Mouse (Mus musculus) forelimb bud, embryonic 11.5 days (tissue): ENCODE results near the gene Sept1.

ENCODE experiments used
- DNase-seq: peaks from one replicate; pipeline ENCODE4 v3.0.0-alpha.2; 2012; ENCODE audit warnings: low read depth, low spot score

Gene Sept1

DNA sequence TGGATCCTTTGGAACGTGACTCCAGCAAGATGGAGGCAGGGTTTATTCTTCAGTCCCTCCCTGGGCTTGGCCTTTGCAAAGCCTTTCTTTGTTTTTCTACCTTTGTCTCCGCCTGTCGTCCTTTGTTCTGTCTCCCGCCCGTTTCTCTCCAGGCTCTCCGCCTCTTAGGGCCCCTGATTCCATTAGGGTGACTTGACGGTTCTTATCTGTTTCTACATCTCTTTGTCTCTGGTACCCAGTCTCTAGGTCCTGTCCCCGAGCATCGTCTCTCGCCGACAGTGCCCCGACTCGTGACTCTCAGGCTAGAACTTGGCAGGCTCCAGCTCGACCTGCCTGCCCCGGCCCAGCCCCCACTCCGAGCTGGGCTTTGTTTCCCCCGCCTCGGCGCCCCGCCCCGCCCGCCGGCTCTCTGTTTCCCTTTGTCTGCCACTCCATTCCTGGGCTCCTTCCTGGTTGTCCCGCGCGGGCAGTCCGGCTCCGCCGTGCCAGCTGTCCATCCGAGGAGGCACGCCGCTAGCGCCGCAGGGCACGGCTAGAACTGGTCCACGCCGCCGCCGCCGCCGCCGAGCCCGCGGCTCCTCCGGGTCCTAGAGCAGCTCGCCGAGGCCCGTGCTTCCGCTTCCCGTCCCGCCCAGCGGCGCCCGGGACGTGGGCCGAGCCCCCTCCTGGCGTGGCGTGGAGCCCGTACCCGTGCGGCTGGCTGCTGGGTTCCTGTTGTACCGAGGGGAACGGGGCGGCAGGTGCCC lies at the start of gene Sept1, which contains the start of gene Zfp553:
Gene Sept1 (minus strand): TSS at position 509 of the 746 bp plus-strand sequence.
Gene Zfp553 (plus strand): TSS at position 440 of the 746 bp plus-strand sequence.
- peak; percentile 72 for DNase-seq

DNA sequence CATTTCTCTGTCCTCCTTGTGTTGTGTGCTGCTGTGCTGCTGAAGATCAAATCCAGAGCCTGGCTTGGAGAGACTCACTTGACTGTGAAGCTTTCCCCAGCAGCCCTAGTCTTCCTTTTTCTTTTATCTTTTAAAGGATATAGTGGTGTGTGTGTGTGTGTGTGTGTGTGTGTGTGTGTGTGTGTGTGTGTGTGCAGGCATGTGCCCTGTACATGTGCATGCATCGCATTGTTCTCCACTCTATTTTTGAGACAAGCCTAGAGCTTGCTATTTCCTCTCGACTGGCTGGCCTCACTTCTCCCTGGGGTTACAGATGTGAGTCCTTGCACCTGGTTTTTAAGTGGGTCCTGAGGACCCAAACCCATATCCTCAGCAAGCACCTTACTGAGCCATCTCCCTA lies 49.3 kb upstream of the Sept1 start:
- DNase-seq = no peak

DNA sequence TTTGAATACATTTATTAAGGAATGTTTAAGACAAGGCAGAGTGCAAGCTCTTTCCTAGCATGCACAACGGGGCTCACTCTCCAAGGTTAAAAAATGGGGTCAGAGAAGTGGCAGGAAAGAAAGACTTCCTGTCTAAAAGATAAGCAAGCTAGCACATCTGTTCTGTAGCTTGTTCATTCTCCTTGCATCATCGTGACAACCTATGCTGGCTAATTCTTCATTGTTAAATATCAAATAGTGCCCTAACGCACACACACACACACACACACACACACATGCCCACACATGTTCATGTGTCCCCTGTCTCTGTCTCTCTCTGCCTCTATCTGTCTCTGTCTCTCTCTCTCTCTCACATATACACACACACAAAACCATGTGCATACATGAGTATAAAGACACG lies 48.2 kb upstream of the Sept1 start:
- DNase-seq = no peak

DNA sequence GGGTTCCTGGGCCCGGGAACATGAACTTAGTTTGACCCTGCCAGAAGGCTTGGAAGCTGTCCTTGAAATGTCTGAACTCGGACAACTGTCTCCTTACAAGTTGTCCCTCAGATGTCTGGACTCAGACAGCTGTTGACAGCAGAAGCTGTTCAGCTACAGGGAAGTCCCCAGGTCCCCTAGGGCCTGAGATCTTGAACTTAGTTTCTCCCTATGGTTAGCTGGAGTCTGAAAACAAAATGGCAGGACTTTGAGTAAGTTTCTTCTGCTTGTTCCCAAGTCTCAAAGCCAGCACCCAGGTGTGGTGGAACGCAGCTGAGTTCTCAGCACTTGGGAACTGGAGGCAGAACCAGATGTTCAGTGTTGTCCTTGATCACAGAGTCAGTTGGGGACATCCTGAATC lies 47.2 kb upstream of the Sept1 start:
- DNase-seq = no peak

DNA sequence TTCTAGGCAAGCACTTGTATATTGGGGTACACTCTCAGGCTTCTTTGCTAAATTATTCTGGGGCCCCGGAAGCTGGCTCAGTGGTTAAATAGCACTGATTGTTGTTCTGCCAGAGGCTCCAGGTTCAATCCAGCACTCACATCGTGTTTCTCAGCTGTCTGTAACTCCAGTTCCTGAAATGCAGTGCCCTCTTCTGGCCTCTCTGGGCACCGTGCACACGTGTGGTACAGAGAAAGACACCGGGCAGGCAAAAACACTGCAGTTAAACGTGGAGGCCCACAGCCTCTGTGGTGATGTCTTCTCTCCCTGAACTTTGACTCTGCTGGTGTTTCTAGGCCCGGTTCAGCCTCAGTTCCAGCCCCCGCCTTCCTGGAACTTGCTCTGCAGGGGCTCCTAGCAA lies 45.4 kb upstream of the Sept1 start:
- peak; percentile 39 for DNase-seq

DNA sequence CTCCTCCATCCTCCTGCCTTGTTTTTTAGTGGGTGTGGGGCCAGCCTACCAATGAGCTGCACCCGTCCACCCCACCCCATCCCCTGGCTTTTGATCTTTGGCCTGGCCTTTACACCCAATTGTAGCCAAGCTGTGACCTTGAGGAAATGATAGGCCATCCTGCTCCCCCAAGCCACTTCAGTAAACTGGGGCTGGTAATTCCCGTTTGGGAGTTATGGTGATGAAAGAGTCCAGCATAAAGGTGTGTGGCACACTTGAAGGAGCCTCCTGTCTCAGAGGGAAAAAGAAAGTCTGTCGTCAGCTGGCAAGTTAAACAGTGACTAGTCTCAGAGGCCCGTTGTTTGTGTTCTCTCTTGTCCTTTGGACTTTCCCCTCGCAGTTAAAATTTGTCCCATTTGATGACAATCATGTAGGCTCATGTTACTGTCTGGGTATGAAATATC lies 43.6 kb upstream of the Sept1 start:
- no peak for DNase-seq

DNA sequence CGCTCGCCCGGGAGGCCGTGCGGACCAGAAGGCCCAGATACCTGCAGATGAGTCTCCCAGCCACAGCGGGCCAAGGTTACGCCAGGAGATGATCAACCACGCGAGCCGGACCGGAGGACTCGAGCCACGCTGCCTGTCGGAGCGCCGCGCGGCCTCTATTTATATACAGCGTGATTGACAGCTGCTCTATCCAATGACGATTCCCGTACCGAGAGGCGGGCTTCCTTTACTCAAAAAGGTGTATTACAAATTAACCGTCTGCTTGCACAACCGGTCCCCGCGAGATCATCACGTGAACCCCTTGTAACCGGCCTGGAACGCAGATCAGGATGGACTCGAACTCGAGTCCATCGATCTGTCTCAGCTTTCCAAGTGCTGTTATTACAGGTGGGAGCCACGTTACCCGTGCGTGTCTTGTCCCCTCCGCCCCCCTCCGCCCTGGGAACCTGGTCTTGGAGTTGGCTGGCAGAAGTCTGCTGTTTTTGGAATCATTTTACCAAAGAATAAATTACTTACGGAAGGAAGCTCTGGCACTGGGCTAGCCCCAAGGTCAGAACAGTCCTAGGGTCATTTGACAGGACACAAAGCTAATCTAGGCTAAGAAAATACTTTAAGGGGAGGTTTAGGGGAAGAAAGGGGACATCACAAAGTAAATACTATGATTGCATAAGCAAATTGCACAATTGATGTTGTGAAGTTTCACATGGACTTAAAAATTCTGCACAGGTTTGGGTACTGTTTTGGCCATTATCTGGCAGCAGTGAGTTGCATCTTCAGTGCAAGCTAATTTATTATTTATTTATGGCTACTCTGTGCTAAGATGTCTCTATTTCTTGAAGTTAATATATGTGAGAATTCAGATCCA lies 41.2 kb upstream of the Sept1 start, which contains the start of gene Sephs2:
Gene Sephs2 (minus strand): TSS at position 131 of the 865 bp plus-strand sequence.
- DNase-seq = peak; percentile 97

DNA sequence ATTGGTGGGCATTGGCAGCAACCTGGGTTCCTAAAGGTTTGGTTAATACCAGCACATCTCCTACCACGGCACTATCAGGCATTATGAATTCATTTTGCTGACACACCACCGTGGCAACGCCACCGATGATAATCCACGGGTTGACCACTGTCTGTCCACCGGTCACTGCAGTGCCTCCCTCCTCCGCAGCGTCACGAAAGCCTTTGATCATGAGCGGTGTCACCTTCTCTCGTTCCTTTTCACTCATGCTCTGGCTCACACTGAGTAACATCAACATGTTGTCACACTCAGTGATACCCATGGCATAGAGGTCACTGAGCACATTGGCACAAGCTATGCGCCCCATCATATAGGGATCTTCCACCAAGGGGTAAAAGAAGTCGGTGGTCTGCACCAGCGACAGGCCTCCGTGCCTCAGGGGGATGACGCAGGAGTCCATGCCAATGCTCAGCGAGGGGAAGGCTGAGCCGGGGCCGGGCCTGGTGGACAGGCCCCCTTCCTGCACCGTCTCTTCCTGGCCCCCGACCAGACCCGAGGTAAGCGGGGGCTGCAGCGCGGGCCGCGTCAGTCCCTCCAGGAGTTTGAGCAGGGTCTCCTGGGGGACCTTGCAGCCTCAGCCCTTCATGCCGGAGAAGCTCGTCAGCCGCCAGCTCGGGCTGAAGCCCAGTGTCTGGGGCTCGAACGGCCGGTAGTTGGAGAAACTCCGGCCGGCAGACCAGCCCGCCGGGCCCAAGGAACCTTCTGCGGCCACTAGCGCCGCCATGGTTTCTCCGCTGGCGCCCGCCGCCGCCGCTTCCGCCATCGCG lies 40.4 kb upstream of the Sept1 start:
- DNase-seq = peak; percentile 24

DNA sequence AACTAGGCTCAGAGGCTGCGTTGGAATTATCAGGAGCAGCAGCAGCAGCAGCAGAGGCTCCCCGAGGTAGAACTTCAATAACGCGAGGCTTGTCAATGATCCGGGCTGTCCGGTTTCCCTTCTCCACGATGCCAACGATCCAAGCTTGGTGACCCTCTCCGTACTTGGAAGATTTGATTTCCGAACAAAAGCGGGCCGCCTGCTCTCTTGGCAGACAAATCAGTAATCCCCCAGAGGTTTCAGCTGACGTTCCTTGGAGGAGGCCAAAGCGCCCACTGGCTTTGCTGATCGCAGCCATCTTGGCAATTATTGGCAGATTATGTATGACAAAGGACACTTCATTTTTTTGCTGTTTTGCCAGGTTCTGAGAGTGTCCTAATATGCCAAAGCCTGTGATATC lies 39.6 kb upstream of the Sept1 start:
- no peak for DNase-seq

DNA sequence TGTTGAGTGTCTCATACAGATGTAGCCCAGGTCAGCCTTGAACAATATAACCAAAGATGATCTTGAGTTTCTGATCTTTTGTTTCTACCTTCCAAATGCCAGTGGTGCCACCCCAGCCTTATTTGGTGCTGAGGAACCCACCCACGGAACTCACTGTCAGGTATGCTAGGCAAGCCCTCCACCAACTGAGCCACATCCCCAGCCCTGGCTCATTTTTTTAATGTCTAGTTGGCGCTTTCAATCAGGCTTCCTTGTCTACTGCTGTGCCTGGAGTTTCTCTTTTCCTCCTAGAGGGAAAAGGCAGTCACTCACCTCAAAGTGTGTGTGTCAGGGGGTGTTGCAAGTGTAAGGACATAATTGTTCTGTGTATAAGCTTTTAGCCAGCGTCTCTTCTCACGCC lies 38.2 kb upstream of the Sept1 start:
- DNase-seq = no peak

DNA sequence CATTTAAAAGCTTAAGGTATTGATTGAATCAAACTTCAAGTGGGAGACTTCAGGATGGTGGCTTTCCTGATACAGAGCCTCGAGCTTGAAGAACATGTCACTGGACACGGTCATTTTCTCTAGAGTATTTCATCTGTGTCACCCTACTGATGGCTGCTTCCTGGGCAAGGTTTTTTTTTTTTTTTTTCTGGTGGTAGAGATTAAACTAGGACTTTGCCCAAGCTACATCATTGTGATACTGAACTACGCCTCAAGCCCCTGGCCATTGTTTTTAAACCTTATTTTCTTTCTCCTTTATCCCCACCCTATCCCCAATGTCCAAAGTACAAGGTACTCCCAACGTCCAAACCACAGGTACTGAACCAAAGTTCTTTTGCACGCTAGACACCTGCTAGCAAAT lies 37.7 kb upstream of the Sept1 start:
- DNase-seq = no peak

DNA sequence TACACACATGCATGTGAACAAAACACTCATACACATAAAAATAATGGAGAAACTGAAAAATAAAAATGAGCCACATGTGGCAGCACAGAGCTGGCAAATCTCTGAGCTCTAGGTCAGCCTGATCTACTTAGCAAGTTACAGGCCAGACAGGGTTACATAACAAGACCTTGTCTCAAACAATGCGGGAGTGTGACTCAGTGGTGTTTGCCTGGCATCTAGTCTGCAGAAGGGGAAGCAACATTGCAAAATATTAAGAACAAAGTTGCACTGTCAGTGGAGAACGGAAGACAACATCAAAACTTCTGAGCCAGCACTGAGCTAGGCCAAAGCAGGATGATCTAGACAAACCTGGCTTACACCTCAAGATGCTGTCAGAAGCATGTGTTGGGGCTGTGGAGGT lies 37.3 kb upstream of the Sept1 start:
- DNase-seq = no peak

DNA sequence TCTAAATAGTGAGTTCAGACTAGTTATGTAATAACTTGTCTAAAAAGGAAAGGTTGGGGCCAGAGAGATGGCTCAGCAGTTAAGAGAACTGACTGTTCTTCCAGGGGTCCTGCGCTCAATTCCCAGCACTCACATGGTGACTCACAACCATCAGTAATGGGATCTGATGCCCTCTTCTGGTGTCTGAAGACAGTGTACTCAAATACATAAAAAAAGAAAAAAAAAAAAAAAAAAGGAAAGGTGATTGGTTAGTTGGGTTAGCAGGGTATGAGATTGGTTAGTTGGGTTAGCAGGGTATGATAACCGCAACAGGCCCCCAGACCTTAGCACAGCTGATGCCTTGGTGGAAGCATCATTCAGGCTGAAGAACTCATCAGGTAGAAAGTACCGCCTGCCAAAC lies 30.6 kb upstream of the Sept1 start:
- DNase-seq = no peak

DNA sequence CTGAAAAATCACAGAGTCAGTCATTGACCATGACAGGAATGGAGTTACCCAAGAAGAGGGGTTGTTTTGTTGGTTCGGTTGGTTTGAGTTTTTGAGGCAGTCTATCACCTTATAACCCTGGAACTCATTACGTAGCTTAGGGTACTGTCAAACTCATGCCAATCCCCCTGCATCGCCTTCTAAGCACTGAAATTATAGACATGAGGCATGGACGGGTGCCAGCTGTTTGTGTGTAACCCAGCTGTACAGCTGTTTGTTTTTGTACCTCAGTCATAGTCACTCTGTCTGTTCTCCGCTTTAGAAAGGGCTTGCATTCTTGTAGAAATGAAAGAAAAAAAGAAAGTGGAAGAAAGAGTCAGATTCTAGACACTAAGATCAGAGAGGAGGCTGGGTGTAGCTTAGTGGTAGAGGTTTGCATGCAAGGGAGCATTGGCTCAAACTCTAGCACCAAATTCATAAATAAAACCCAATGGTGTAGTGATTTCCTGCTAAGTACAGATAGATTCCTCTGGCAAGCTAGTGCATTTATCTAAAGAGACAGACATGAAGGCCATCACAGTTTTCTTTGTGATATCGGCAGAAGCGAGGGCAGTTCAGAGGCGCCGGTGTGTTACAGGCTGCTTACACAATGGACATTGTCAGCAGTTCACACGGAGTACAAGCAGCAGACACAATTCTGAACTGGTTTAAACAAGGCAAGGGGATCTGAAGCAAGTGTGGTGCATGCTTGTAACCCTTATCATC lies 29.5 kb upstream of the Sept1 start:
- no peak for DNase-seq

DNA sequence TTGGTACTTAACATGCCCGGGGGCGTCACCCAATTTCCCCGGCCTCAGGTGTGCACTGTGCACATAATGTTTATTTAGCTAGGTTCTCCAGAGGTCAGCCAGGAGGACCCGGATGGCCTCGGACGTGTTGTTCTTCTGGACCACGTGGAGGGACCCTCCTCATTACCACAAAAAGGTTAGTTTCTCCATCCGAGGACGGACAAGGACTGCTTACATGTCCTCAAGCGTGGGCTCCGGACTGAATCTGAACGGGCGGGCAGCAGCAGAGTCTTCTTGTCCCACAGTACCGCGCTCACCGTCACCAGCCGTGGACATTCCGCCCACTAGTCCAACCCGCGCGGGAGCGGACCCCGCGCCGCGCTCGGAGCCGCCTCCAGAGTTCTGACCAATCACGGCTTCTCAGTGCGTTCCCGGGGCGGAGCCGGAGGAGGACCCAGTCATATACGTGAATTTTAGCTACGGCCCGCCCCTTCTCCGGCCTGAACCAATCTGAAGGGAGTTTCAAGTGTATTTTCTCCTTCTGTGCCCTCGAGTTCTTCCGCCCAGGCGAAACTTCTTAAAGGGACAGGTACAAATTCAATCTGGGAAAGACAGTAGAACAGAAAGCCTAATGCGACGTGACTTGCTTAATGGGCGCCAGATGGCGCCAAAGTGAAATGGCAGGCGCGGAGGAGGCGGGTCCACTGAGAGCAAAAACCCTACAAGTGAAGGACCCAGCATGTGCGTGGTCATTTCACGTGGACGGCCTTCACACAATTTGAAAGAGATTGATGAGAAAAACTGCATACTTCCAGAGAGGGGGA lies 27.6 kb upstream of the Sept1 start, which contains the start of gene Dctpp1:
Gene Dctpp1 (minus strand): TSS at position 401 of the 803 bp plus-strand sequence.
- peak; percentile 99 for DNase-seq

DNA sequence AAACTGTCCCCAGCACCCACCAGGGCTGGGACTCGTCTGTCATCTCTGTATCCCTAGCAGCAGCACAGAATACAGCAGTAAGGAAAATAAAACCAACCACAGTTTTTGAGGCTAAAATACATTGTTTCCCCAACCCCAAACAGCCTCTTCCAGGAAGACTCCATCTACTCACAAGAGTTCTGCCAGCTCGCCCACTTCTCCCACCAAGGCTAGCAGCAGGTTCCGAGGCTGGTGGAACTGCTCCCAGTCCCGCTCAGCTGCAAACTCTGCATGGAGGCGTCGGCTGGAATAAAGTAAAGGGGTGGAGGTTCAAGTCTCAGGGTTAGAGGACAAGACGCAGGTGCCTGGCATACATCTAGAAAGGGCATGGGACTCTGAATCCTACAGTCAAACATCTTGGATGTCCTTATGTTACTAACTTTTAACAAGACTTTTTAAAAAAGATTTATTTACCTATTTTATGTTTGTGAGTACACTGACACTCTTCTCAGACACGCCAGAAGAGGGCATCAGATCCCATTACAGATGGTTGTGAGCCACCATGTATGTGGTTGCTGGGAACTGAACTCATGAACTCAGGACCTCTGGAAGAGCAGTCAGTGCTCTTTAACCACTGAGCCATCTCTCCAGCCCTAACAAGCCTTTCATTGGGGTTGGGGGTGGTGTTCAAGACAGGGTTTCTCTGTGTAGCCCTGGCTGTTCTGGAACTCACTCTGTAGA lies 26.4 kb upstream of the Sept1 start:
- no peak for DNase-seq

DNA sequence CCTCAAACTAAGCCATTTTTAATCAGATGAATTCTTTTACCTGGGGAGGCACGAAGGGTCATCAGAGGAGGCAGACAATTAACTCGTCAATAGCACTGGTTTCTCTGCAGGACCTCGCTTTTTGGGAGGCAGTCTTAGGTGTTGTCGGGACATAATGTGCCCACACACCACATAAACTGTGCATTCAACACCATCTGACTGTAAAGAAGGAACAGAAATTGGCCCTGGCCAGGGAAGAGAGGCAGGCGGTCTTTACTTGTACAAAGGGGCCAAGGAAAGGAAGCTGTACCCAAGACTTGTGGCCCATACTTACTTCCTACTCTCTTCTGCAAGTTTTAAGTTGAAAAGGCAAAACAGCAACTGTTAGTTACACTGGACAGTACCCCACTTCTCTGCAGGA lies 23.6 kb upstream of the Sept1 start:
- no peak for DNase-seq

DNA sequence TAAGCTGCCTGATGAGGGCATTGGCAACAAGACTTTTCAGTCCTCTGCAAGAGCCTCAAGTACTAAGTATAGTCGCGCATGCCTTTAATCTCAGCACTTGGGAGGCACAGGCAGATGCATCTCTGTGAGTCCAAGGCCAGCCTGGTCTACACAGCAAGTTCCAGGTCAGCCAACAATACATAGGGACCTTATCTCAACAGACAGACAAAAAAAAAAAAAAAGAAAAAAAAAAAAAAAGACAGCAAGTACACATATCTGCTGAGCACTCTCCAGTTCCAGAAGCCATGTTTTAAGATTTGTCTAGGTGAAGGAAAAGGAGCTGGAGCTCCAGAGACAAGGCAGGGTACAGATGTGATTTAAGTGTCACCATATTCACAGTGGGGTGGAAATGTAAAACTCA lies 23.0 kb upstream of the Sept1 start:
- DNase-seq = no peak

DNA sequence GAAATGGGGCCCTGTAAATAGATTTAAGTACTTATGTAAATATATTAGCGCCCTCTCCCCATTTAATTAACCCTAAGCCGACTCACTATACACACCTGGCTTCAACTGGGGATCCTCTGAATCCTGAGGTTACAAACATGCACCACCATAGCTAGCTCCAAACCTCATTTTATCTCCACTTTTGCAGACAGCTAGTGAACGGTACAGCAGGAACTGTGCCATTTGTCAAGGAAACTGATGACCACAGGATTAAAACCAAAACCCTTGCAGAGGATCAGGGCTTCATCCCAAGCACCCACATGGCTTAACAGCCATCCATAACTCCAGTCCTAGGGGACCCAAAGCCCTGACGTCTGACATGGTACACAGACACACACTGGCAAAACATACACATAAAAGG lies 22.1 kb upstream of the Sept1 start:
- DNase-seq = no peak
